Mouse (Mus musculus) liver, adult 2 months (tissue): ENCODE results near the gene Eif4g3.

Experiments used
- CTCF ChIP-seq: fragments of 200-500 bp; IDR thresholded peaks from 2 replicates; pipeline ENCODE4 v1.5.1; 2011; ENCODE audit warnings: low read depth, low read length, control low read depth
- POLR2A ChIP-seq: fragments of 200-500 bp; IDR thresholded peaks from 2 replicates; pipeline ENCODE4 v1.6.1; 2011; ENCODE audit warnings: low read length, control low read depth; ENCODE audit not compliant: insufficient read depth; ENCODE audit errors: extremely low read depth

GRCm38 (mm10) chr4:138042257-138042589, 49.4 kb downstream of the Eif4g3 start:
- TF ChIP-seq POLR2A (no peak), CTCF (no peak)
